Mouse (Mus musculus): Measurements from ENCODE around the gene Ywhag. TPM values are rescaled to one million over a fixed set of nuclear protein-coding genes. Genes with fewer than 3 reads are reported as not detected.

Gene Ywhag
- total and polyA plus RNA-seq, 3 experiments: 99.0 to 304 (median 275) TPM

- Histone ChIP-seq H3K27me3 (ENCODE audit: control insufficient read depth, insufficient read depth, low read length) (no peaks in the 10 kb centered on the region), H3K9ac (ENCODE audit: low read depth, low read length) (peak overlapping the region; percentile 20; the same call in 1 of the 2 replicates), H3K36me3 (ENCODE audit: control insufficient read depth, insufficient read depth, low read length) (no peaks in the 10 kb centered on the region), H3K79me2 (replicated peaks; ENCODE audit: control insufficient read depth, insufficient read depth, low read length) (no peaks in the 10 kb centered on the region), H3K27ac (peak overlapping the region; percentile 97), H3K4me3 (peak overlapping the region; percentile 42), H3K4me1 (ENCODE audit: control insufficient read depth, insufficient read depth, low read length) (peaks cover 10% of the 10 kb centered on the region)
- no peak for TF ChIP-seq POLR2A (IDR thresholded peaks at IDR 0.05; ENCODE audit: insufficient read depth, low read depth, low read length)
- peak; percentile 73 for TF ChIP-seq CTCF (IDR thresholded peaks at IDR 0.05)
- TF ChIP-seq EP300 (IDR thresholded peaks at IDR 0.05; ENCODE audit: insufficient read depth, low read depth, low read length): peak; percentile 41; the same call in 1 of the 2 replicates
- intact Hi-C loops (cut with DNase I): loop anchor here (2.0 to 5.0 kb wide), 2 partner anchors 26 to 185 kb away; no protein-coding TSS in a partner anchor
- peak; percentile 74 to 81 for DNase-seq
- WGBS: 4% methylated on average over 8 of the region's 8 CpGs
Measured at GRCm38 (mm10) chr5:135877180-135877579, 57.2 kb downstream of the Ywhag start.

DNA sequence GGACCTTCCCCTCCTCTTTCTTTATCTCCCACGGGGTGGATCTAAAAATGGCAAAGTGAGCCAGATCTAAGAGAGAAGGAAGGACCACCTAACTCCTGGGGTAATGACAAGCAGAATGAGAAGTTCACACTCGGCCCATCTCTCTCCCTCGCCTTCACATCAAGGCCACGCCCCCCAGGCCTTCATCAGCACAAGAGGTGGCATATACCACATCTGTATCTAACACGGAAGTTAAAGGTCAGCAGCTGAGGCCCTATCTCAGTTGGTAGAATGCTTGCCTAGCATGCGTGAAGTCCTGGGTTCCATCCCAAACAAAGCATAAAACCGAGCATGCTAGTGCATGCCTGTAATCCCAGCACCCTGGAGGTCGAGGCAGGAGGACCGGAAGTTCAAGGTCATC is 60.7 kb downstream of the Ywhag start:
- no peak for DNase-seq
- WGBS: 65% methylated on average over 9 of the region's 9 CpGs
- intact Hi-C loops (cut with DNase I): no loop called here
- peaks cover 2% of the 10 kb centered on the region; the same call in 1 of the 2 replicates for H3K27me3 ChIP-seq (ENCODE audit: control insufficient read depth, insufficient read depth, low read length)
- H3K27ac ChIP-seq: no peak overlapping the region
- TF ChIP-seq EP300 (IDR thresholded peaks at IDR 0.05; ENCODE audit: insufficient read depth, low read depth, low read length) (no peak), POLR2A (IDR thresholded peaks at IDR 0.05; ENCODE audit: insufficient read depth, low read depth, low read length) (no peak), CTCF (IDR thresholded peaks at IDR 0.05) (no peak)
- peaks cover 4% of the 10 kb centered on the region for H3K4me1 ChIP-seq (ENCODE audit: control insufficient read depth, insufficient read depth, low read length)
- no peaks in the 10 kb centered on the region for H3K79me2 ChIP-seq (replicated peaks; ENCODE audit: control insufficient read depth, insufficient read depth, low read length)
- H3K36me3 ChIP-seq (ENCODE audit: control insufficient read depth, insufficient read depth, low read length): no peaks in the 10 kb centered on the region
- H3K4me3 ChIP-seq: no peak overlapping the region
- no peak overlapping the region for H3K9ac ChIP-seq (ENCODE audit: low read depth, low read length)

GRCm38 (mm10) chr5:135872996-135873395 is 61.4 kb downstream of the Ywhag start:
- no peaks in the 10 kb centered on the region for H3K36me3 ChIP-seq (ENCODE audit: control insufficient read depth, insufficient read depth, low read length)
- H3K9ac ChIP-seq (ENCODE audit: low read depth, low read length): no peak overlapping the region
- no peak overlapping the region for H3K27ac ChIP-seq
- no peak overlapping the region for H3K4me3 ChIP-seq
- 25% methylated on average over 16 of the region's 16 CpGs for WGBS
- intact Hi-C loops (cut with DNase I): no loop called here
- H3K79me2 ChIP-seq (replicated peaks; ENCODE audit: control insufficient read depth, insufficient read depth, low read length): no peaks in the 10 kb centered on the region
- DNase-seq: no peak
- H3K4me1 ChIP-seq (ENCODE audit: control insufficient read depth, insufficient read depth, low read length): no peaks in the 10 kb centered on the region
- TF ChIP-seq POLR2A (IDR thresholded peaks at IDR 0.05; ENCODE audit: insufficient read depth, low read depth, low read length) (no peak), CTCF (IDR thresholded peaks at IDR 0.05) (no peak), EP300 (IDR thresholded peaks at IDR 0.05; ENCODE audit: insufficient read depth, low read depth, low read length) (no peak)
- peaks cover 9% of the 10 kb centered on the region for H3K27me3 ChIP-seq (ENCODE audit: control insufficient read depth, insufficient read depth, low read length)

DNA sequence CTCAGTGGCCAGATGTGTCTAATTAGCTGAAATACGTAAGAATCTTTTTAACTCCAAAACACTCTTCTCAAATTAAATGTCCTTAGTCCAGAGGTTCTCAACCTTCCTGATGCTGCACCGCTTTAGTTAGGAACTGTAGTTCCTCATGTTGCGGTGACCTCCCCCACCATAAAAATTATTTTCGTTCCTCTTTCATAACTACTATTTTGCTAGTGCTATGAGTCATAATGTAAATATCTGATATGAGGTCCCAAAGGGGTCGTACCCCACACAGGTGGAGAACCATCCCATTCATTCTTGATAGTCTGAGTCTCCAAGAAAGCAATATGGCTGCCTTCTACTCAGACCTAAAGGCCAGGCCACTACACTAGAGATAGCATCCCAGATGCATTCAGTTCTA is 63.9 kb downstream of the Ywhag start:
- Histone ChIP-seq H3K79me2 (replicated peaks; ENCODE audit: control insufficient read depth, insufficient read depth, low read length) (no peaks in the 10 kb centered on the region), H3K9ac (ENCODE audit: low read depth, low read length) (no peak overlapping the region), H3K27ac (no peak overlapping the region), H3K27me3 (ENCODE audit: control insufficient read depth, insufficient read depth, low read length) (peaks cover 14% of the 10 kb centered on the region), H3K4me1 (ENCODE audit: control insufficient read depth, insufficient read depth, low read length) (no peaks in the 10 kb centered on the region), H3K36me3 (ENCODE audit: control insufficient read depth, insufficient read depth, low read length) (no peaks in the 10 kb centered on the region), H3K4me3 (no peak overlapping the region)
- TF ChIP-seq CTCF (IDR thresholded peaks at IDR 0.05): no peak
- no peak for TF ChIP-seq EP300 (IDR thresholded peaks at IDR 0.05; ENCODE audit: insufficient read depth, low read depth, low read length)
- no peak for TF ChIP-seq POLR2A (IDR thresholded peaks at IDR 0.05; ENCODE audit: insufficient read depth, low read depth, low read length)
- DNase-seq: no peak
- intact Hi-C loops (cut with DNase I): no loop called here
- WGBS: 79% methylated on average over 5 of the region's 5 CpGs

GRCm38 (mm10) chr5:135869661-135870423 is 64.6 kb downstream of the Ywhag start:
- H3K36me3 ChIP-seq (ENCODE audit: control insufficient read depth, insufficient read depth, low read length): no peaks in the 10 kb centered on the region
- no peak overlapping the region for H3K9ac ChIP-seq (ENCODE audit: low read depth, low read length)
- intact Hi-C loops (cut with DNase I): no loop called here
- no peak for TF ChIP-seq POLR2A (IDR thresholded peaks at IDR 0.05; ENCODE audit: insufficient read depth, low read depth, low read length)
- TF ChIP-seq EP300 (IDR thresholded peaks at IDR 0.05; ENCODE audit: insufficient read depth, low read depth, low read length): no peak
- TF ChIP-seq CTCF (IDR thresholded peaks at IDR 0.05): no peak
- H3K4me3 ChIP-seq: no peak overlapping the region
- H3K27ac ChIP-seq: no peak overlapping the region
- H3K4me1 ChIP-seq (ENCODE audit: control insufficient read depth, insufficient read depth, low read length): no peaks in the 10 kb centered on the region
- H3K79me2 ChIP-seq (replicated peaks; ENCODE audit: control insufficient read depth, insufficient read depth, low read length): no peaks in the 10 kb centered on the region
- 71% methylated on average over 14 of the region's 14 CpGs for WGBS
- no peak for DNase-seq
- peaks cover 14% of the 10 kb centered on the region for H3K27me3 ChIP-seq (ENCODE audit: control insufficient read depth, insufficient read depth, low read length)

DNA sequence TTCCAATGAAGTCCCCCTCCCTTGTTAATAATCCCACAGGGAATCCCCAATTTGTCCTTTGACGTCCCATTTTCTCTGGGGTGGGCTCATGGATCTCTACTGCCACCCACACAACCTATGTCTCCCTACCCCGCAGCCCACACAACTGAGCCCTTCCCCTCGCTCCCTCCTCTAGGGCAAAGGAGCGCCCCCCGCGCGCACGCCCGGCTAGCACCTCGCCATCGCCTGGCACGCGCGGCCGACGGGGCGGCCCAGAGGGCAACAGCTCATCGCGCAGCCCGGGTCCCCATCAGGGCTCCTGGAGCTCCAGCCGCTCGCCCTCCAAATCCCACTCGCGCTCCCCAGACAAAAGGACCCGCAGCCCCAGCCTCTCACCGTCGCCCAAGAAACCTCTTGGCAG is 65.8 kb downstream of the Ywhag start:
- TF ChIP-seq CTCF (IDR thresholded peaks at IDR 0.05) (no peak), EP300 (IDR thresholded peaks at IDR 0.05; ENCODE audit: insufficient read depth, low read depth, low read length) (no peak), POLR2A (IDR thresholded peaks at IDR 0.05; ENCODE audit: insufficient read depth, low read depth, low read length) (no peak)
- no peak overlapping the region for H3K4me3 ChIP-seq
- no peaks in the 10 kb centered on the region for H3K4me1 ChIP-seq (ENCODE audit: control insufficient read depth, insufficient read depth, low read length)
- no peak overlapping the region for H3K27ac ChIP-seq
- intact Hi-C loops (cut with DNase I): no loop called here
- no peak overlapping the region for H3K9ac ChIP-seq (ENCODE audit: low read depth, low read length)
- DNase-seq: no peak
- H3K36me3 ChIP-seq (ENCODE audit: control insufficient read depth, insufficient read depth, low read length): no peaks in the 10 kb centered on the region
- H3K79me2 ChIP-seq (replicated peaks; ENCODE audit: control insufficient read depth, insufficient read depth, low read length): no peaks in the 10 kb centered on the region
- H3K27me3 ChIP-seq (ENCODE audit: control insufficient read depth, insufficient read depth, low read length): peaks cover 14% of the 10 kb centered on the region
- WGBS: 3% methylated on average over 26 of the region's 27 CpGs

Measured in heart, adult 2 months (tissue).